7 mouse cellular contexts compared by ENCODE assay signal in the genomic region with DNA sequence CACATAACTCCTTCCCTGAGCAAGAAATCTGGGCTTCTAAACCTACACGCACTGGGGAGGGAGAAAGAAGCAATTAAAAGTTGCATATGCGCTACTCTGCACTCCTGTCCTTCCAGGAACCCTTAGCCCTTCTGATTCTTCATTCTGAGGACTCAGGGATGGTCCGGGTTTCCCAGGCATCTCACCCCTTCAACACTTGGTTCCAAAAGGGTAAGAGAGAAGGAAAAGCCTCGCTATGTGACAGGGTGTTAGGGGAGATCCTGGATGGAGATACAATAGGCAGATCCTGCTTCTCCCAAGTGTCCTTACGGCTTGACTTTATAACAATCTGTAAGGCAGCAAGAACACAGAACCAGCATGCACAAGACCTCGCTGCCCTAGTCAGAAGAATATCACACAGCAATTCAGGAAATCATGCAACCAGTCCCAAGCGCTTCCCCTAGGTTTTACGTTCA. TPM values are rescaled to one million over a fixed set of nuclear protein-coding genes. Genes with fewer than 3 reads are reported as not detected.
DNase-seq lines count a peak whose midpoint lies in the region; ATAC-seq and TF ChIP-seq lines count a peak whose summit lies in the region.

No protein-coding gene starts in this region.

- intact Hi-C loops in gastrocnemius, postnatal 36 days (cut with DNase I): no loop called here
- intact Hi-C loops in left cerebral cortex, postnatal 4 days (cut with DNase I): no loop called here

- no peak for DNase-seq in lung, embryonic 14.5 days
- no peak for DNase-seq in lung, postnatal 36 days
- DNase-seq in limb, embryonic 10.5 days (ENCODE audit: low spot score): peak; percentile 40
- no peak for DNase-seq in gastrocnemius, postnatal 36 days
- no peak for DNase-seq in left cerebral cortex, postnatal 4 days

- TF ChIP-seq CTCF in lung, embryonic 14.5 days (IDR thresholded peaks at IDR 0.05; ENCODE audit: low read depth): no peak

- 29% methylated on average over 8 of the region's 8 CpGs for WGBS in lung, embryonic 14.5 days
- 22% methylated on average over 8 of the region's 8 CpGs for WGBS in forebrain, embryonic 12.5 days
- WGBS in limb, embryonic 10.5 days: 27% methylated on average over 8 of the region's 8 CpGs
- 31% methylated on average over 8 of the region's 8 CpGs for WGBS in stomach, embryonic 14.5 days

- H3K9me3 ChIP-seq in lung, embryonic 14.5 days (ENCODE audit: low read depth, low read length): no peaks in the 10 kb centered on the region
- no peaks in the 10 kb centered on the region for H3K9me3 ChIP-seq in forebrain, embryonic 12.5 days
- no peaks in the 10 kb centered on the region for H3K9me3 ChIP-seq in limb, embryonic 10.5 days (replicated peaks)
- H3K9me3 ChIP-seq in stomach, embryonic 14.5 days (ENCODE audit: control insufficient read depth, low read depth, low read length): no peaks in the 10 kb centered on the region

- no peaks in the 10 kb centered on the region for H3K27me3 ChIP-seq in lung, embryonic 14.5 days (ENCODE audit: insufficient read depth, low read length)
- H3K27me3 ChIP-seq in forebrain, embryonic 12.5 days: no peaks in the 10 kb centered on the region
- no peaks in the 10 kb centered on the region for H3K27me3 ChIP-seq in limb, embryonic 10.5 days (ENCODE audit: low read depth, poor library complexity, severe bottlenecking)
- no peaks in the 10 kb centered on the region for H3K27me3 ChIP-seq in stomach, embryonic 14.5 days (ENCODE audit: control insufficient read depth, insufficient read depth, low read length)

- H3K4me3 ChIP-seq in lung, embryonic 14.5 days (ENCODE audit: low read depth, low read length): peak overlapping the region; percentile 0; the same call in 1 of the 2 replicates
- peak overlapping the region; percentile 26 for H3K4me3 ChIP-seq in forebrain, embryonic 12.5 days (replicated peaks)
- H3K4me3 ChIP-seq in limb, embryonic 10.5 days: peak overlapping the region; percentile 45
- H3K4me3 ChIP-seq in stomach, embryonic 14.5 days (ENCODE audit: low read depth, low read length): no peak overlapping the region

- ATAC-seq in lung, embryonic 14.5 days (ENCODE audit: insufficient read depth): no peak
- ATAC-seq in forebrain, embryonic 12.5 days (ENCODE audit: low FRiP score): no peak
- ATAC-seq in stomach, embryonic 14.5 days (ENCODE audit: insufficient number of reproducible peaks, insufficient read depth, low FRiP score, low read depth): no peak

- peak overlapping the region; percentile 44 for H3K9ac ChIP-seq in lung, embryonic 14.5 days
- H3K9ac ChIP-seq in forebrain, embryonic 12.5 days: peak overlapping the region; percentile 58
- H3K9ac ChIP-seq in stomach, embryonic 14.5 days (replicated peaks; ENCODE audit: low read depth, low read length): 0 out of 2 replicates have a peak overlapping the region, but pooled peaks have one; percentile 15

- H3K4me2 ChIP-seq in lung, embryonic 14.5 days: peak overlapping the region; percentile 75
- peak overlapping the region; percentile 63 for H3K4me2 ChIP-seq in forebrain, embryonic 12.5 days
- peak overlapping the region; percentile 88 for H3K4me2 ChIP-seq in stomach, embryonic 14.5 days (replicated peaks; ENCODE audit: low read depth, low read length)

- peaks cover 83% of the 10 kb centered on the region for H3K4me1 ChIP-seq in lung, embryonic 14.5 days (ENCODE audit: insufficient read depth)
- H3K4me1 ChIP-seq in forebrain, embryonic 12.5 days: peaks cover 100% of the 10 kb centered on the region
- H3K4me1 ChIP-seq in limb, embryonic 10.5 days: peaks cover 100% of the 10 kb centered on the region
- peaks cover 92% of the 10 kb centered on the region for H3K4me1 ChIP-seq in stomach, embryonic 14.5 days (ENCODE audit: control insufficient read depth, insufficient read depth, low read length)

- peak overlapping the region; percentile 100 for H3K27ac ChIP-seq in lung, embryonic 14.5 days (ENCODE audit: low read depth)
- peak overlapping the region; percentile 100 for H3K27ac ChIP-seq in forebrain, embryonic 12.5 days
- peak overlapping the region; percentile 98 for H3K27ac ChIP-seq in limb, embryonic 10.5 days
- H3K27ac ChIP-seq in stomach, embryonic 14.5 days (ENCODE audit: low read length): peak overlapping the region; percentile 100; the same call in 1 of the 2 replicates

- H3K36me3 ChIP-seq in lung, embryonic 14.5 days (ENCODE audit: insufficient read depth): peaks cover 42% of the 10 kb centered on the region
- peaks cover 12% of the 10 kb centered on the region for H3K36me3 ChIP-seq in forebrain, embryonic 12.5 days (replicated peaks)
- peaks cover 24% of the 10 kb centered on the region for H3K36me3 ChIP-seq in limb, embryonic 10.5 days
- H3K36me3 ChIP-seq in stomach, embryonic 14.5 days (ENCODE audit: control insufficient read depth, insufficient read depth, low read length): peaks cover 8% of the 10 kb centered on the region; the same call in 1 of the 2 replicates

RNA-seq across cellular contexts. Expression of gene Zmynd8, which starts 19.9 kb away (rescaled TPM):
- 40.5 and 46.0 TPM in 2 replicates for polyA plus RNA-seq in lung, embryonic 14.5 days (2014; fragmentation: Nextera tagmentation; extraction: Ambion mirVana)
- 67.6 and 71.5 TPM in 2 replicates for polyA plus RNA-seq in forebrain, embryonic 12.5 days (2016; fragmentation: Nextera tagmentation; extraction: Ambion mirVana)
- polyA plus RNA-seq in limb, embryonic 10.5 days (2016; fragmentation: Nextera tagmentation; extraction: Ambion mirVana): 59.3 and 59.5 TPM in 2 replicates
- 53.1 and 57.6 TPM in 2 replicates for polyA plus RNA-seq in stomach, embryonic 14.5 days (2014; fragmentation: Nextera tagmentation; extraction: Ambion mirVana)
- 10 to 100 TPM; 12.7 to 17.3 TPM for total RNA-seq in gastrocnemius, postnatal 36 days (2021)
- 100 to 1,000 TPM; 118 to 120 TPM for total RNA-seq in left cerebral cortex, postnatal 4 days (2021)
